Mouse (Mus musculus) heart, adult 2 months (tissue): ENCODE measurements around the gene Usp16.

Experiments used
- CTCF ChIP-seq: fragments of 200-600 bp; IDR thresholded peaks from 2 replicates; pipeline ENCODE4 v1.8.1; 2022; ENCODE audit warnings: antibody characterized with exemption, mild to moderate bottlenecking, moderate library complexity
- POLR2A ChIP-seq: fragments of 200-500 bp; IDR thresholded peaks from 2 replicates; pipeline ENCODE4 v1.6.1; 2011; ENCODE audit warnings: mild to moderate bottlenecking, low read depth, low read length, control low read depth; ENCODE audit not compliant: insufficient read depth

DNA sequence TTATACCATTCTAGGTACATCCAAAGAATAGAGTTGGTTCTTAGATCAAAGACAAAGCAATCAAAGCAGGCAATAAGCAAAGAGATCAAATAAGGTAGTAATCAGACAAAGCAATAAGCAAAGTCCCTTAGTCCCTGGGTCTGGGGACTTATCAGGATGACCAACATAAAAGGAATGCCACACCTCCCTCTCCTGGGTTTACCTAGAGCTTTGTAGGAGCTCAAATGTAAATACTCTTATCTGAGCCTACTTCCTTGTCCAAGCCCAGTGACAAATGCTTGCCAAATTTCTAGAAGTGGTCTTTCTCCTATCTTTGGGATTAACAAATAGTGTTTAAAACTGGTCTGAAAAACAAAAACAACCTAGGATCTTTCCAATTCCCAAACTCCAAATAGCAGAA lies 11.3 kb upstream of the Usp16 start:
- TF ChIP-seq CTCF = no peak
- no peak for TF ChIP-seq POLR2A
